Mouse (Mus musculus) intestine, embryonic 14.5 days (tissue): ENCODE measurements around the gene Ubap1l. TPM values are rescaled to one million over a fixed set of nuclear protein-coding genes. Genes with fewer than 3 reads are reported as not detected.

Source experiments
- ATAC-seq: fragments of 200-750 bp; cut with Nextera tagmentation; replicated peaks from 2 replicates; pipeline ENCODE4 v1.8.0; 2017; ENCODE audit warnings: low read depth, moderate number of reproducible peaks, moderate TSS enrichment, moderate library complexity; ENCODE audit not compliant: low FRiP score, low TSS enrichment
- DNase-seq: peaks from one replicate; pipeline ENCODE4 v3.0.0-alpha.2; 2018; ENCODE audit warnings: low spot score
- H3K27ac ChIP-seq: fragments of 300-500 bp; sonication (generic); 2 replicates; pipeline ENCODE4 v1.5.1; 2014; ENCODE audit warnings: low read depth, mild to moderate bottlenecking, control low read depth
- H3K27me3 ChIP-seq: fragments of 300-500 bp; sonication (generic); replicated peaks from 2 replicates; pipeline ENCODE4 v1.6.1; 2014; ENCODE audit warnings: low read length, control low read depth; ENCODE audit not compliant: control insufficient read depth, insufficient read depth
- H3K36me3 ChIP-seq: fragments of 300-500 bp; sonication (generic); 2 replicates; pipeline ENCODE4 v1.6.1; 2014; ENCODE audit warnings: low read length, control low read depth; ENCODE audit not compliant: control insufficient read depth, insufficient read depth
- H3K4me1 ChIP-seq: fragments of 300-500 bp; sonication (generic); replicated peaks from 2 replicates; pipeline ENCODE4 v1.6.1; 2014; ENCODE audit warnings: low read length, control low read depth, mixed read lengths; ENCODE audit not compliant: control insufficient read depth, insufficient read depth
- H3K4me2 ChIP-seq: fragments of 300-500 bp; sonication (generic); 2 replicates; pipeline ENCODE4 v1.6.1; 2014; ENCODE audit warnings: low read length
- H3K4me3 ChIP-seq: fragments of 300-500 bp; sonication (generic); 2 replicates; pipeline ENCODE4 v1.5.1; 2014; ENCODE audit warnings: low read depth, low read length, control low read depth, mixed read lengths
- H3K9ac ChIP-seq: fragments of 300-500 bp; sonication (generic); 2 replicates; pipeline ENCODE4 v1.6.1; 2014; ENCODE audit warnings: mild to moderate bottlenecking, low read length
- H3K9me3 ChIP-seq: fragments of 300-500 bp; sonication (generic); 2 replicates; pipeline ENCODE4 v1.6.1; 2016; ENCODE audit warnings: low read length, control low read depth; ENCODE audit not compliant: control insufficient read depth
- WGBS: fragments of 180-500 bp; shearing (Covaris S2); extraction: QIAGEN DNeasy Blood & Tissue Kit; methylation state at CpG from one replicate; pipeline ENCODE4 v1.1.7; 2014; 5-methylcytosine and 5-hydroxymethylcytosine counted together
- polyA plus RNA-seq: library from polyadenylated mRNA; unstranded; fragments of >200 nt; fragmentation: Nextera tagmentation; extraction: Ambion mirVana; gene quantifications from 2 replicates; pipeline ENCODE4 v1.2.1, GENCODE M21; 2014

Ubap1l gene
- polyA plus RNA-seq, 1 experiment from 2014 or later = 0.39 TPM

DNA sequence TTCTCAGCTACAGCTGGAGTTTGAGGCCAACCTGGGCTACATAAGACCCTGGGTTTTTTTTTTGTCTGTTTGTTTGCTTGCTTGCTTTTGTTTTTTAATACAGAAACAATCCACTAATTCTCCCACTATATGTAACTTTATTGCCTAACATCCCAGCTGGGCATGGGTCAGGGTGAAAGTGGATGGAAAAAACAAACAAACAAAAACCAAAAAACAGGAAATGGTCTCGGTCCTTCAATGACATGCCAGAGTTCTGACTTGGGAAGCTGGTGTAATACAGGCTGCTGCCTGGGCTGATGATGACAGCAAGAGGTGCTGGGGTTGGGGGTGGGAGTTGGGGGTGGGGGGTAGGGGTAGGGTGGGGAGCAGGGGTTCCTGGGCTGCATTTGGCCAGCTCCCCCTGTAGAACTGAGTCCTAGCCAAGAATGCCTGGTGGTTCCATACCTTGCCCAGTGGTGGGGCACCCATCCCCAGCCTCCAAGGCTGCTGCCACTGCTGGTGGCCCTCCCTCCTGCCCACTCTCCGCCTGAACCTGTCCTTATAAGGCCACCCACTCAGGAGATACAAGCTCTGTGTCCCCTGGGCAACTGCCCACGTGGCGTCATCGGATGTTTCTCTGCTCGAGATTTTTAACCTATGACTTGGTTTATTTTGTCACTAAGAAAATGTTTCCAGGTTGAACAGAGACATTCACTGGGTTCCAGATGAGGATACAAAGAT lies 21.4 kb downstream of the Ubap1l start:
- WGBS = 72% methylated on average over 6 of the region's 6 CpGs
- no peak overlapping the region for H3K27ac ChIP-seq
- H3K9ac ChIP-seq = no peak overlapping the region
- no peaks in the 10 kb centered on the region for H3K36me3 ChIP-seq
- H3K4me2 ChIP-seq = no peak overlapping the region
- H3K9me3 ChIP-seq = no peaks in the 10 kb centered on the region
- no peak for DNase-seq
- no peak for ATAC-seq
- H3K4me1 ChIP-seq = peaks cover 6% of the 10 kb centered on the region; the same call in 1 of the 2 replicates
- H3K27me3 ChIP-seq = peaks cover 84% of the 10 kb centered on the region
- no peak overlapping the region for H3K4me3 ChIP-seq

DNA sequence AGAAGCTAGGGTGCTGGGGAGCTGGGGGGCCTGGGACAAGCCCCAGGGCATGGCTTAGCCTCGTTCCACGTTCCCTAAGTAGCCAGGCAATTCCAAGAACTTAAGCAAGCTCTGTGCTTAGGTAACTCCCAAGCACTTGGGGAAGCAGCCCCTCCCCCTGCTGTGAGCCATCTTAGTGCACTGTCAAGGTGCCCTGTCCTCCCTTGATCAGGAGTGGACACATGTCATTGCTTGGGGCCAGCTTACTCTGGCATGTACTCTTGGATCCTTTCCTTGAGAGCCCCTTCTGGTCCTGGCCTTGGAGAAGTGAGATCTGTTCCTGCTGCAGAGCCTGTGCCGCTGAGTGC lies 21.9 kb downstream of the Ubap1l start:
- DNase-seq = no peak
- Histone ChIP-seq H3K4me3 (no peak overlapping the region), H3K27ac (no peak overlapping the region), H3K9me3 (no peaks in the 10 kb centered on the region), H3K36me3 (no peaks in the 10 kb centered on the region), H3K4me2 (no peak overlapping the region), H3K4me1 (peaks cover 6% of the 10 kb centered on the region; the same call in 1 of the 2 replicates), H3K27me3 (peaks cover 84% of the 10 kb centered on the region), H3K9ac (no peak overlapping the region)
- WGBS = 57% methylated on average over 3 of the region's 3 CpGs
- no peak for ATAC-seq

- H3K27me3 ChIP-seq = peaks cover 83% of the 10 kb centered on the region
- H3K4me3 ChIP-seq = no peak overlapping the region
- 39% methylated on average over 3 of the region's 3 CpGs for WGBS
- H3K4me2 ChIP-seq = no peak overlapping the region
- DNase-seq (no peak), ATAC-seq (no peak)
- H3K9me3 ChIP-seq = no peaks in the 10 kb centered on the region
- H3K4me1 ChIP-seq = peaks cover 6% of the 10 kb centered on the region; the same call in 1 of the 2 replicates
- no peak overlapping the region for H3K27ac ChIP-seq
- no peaks in the 10 kb centered on the region for H3K36me3 ChIP-seq
- no peak overlapping the region for H3K9ac ChIP-seq
These were observed 23.4 kb downstream of the Ubap1l start for GRCm38 (mm10) chr9:65384276-65384675.

- Histone ChIP-seq H3K4me1 (peaks cover 6% of the 10 kb centered on the region; the same call in 1 of the 2 replicates), H3K4me3 (no peak overlapping the region), H3K27ac (no peak overlapping the region), H3K4me2 (no peak overlapping the region), H3K27me3 (peaks cover 83% of the 10 kb centered on the region), H3K9me3 (no peaks in the 10 kb centered on the region), H3K9ac (no peak overlapping the region), H3K36me3 (no peaks in the 10 kb centered on the region)
- WGBS = 13% methylated on average over 8 of the region's 8 CpGs
- peak; percentile 50; the same call in 1 of the 2 replicates for ATAC-seq
- peak; percentile 75 for DNase-seq
These were observed 25.7 kb downstream of the Ubap1l start for GRCm38 (mm10) chr9:65386373-65387140.

DNA sequence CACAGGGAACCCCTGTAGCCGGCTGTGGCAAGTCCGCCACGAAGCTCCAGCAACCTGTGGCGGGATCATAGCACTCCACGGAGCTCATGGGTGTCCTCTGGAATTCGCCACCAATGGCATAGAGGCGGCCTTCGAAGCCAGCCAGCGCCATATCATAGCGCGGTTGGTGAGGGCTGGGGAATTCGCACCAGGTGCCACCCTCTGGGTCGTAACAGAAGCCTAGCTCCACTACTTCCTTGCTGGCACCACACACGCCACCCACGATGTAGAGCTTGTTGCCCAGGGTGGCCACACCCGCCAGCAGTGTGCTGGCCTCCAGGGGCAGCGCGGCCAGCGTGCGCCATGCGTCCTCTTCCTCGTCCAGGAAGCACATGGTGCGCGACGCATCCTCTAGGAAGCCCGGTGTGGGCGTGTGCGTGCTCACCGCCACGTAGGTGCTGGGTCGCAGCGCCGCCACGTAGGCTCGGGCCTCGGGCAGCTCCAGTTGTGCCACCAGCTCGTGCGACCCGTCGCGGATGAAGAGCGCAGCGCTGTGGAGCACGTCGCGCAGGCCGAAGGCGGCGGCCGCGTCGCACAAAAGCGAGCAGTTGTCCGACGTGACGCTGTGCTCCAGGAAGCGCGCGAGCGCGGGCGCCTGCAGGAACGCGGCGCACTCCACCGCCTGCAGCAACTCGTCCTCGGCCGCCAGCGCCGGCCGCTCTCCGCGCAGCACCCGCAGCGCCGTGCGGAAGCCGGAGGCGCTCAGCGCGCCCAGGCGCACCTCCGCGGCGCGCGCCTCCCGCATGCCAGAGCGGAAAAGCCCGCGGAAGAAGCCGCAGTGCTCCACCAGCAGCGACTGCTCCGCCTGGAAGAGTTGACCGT lies 30.1 kb downstream of the Ubap1l start:
- Histone ChIP-seq H3K27ac (no peak overlapping the region), H3K4me3 (peak overlapping the region; percentile 37), H3K4me1 (peaks cover 3% of the 10 kb centered on the region; the same call in 1 of the 2 replicates), H3K36me3 (no peaks in the 10 kb centered on the region), H3K27me3 (peaks cover 85% of the 10 kb centered on the region), H3K9me3 (no peaks in the 10 kb centered on the region), H3K4me2 (peak overlapping the region; percentile 55), H3K9ac (peak overlapping the region; percentile 12)
- peak; percentile 67 for DNase-seq
- ATAC-seq = peak; percentile 52
- 17% methylated on average over 78 of the region's 96 CpGs for whole genome bisulfite sequencing

GRCm38 (mm10) chr9:65391613-65391964 lies 30.7 kb downstream of the Ubap1l start, which contains the start of gene Kbtbd13:
TSS of gene Kbtbd13 (minus strand) at chr9:65391652.
- Histone ChIP-seq H3K4me3 (peak within 1 kb of the TSS; percentile 37), H3K27ac (no peak within 1 kb of the TSS), H3K36me3 (no peaks in the 10 kb centered on the region), H3K9ac (peak within 1 kb of the TSS; percentile 12), H3K27me3 (peaks cover 88% of the 10 kb centered on the region), H3K4me1 (no peaks in the 10 kb centered on the region; the same call in 1 of the 2 replicates), H3K4me2 (peak within 1 kb of the TSS; percentile 55), H3K9me3 (no peaks in the 10 kb centered on the region)
- 30% methylated on average over 8 of the region's 8 CpGs for WGBS
- DNase-seq = no peak
- no peak for ATAC-seq

GRCm38 (mm10) chr9:65392638-65393364 lies 32.0 kb downstream of the Ubap1l start:
- Histone ChIP-seq H3K4me2 (no peak overlapping the region), H3K27ac (no peak overlapping the region), H3K9me3 (no peaks in the 10 kb centered on the region), H3K36me3 (no peaks in the 10 kb centered on the region), H3K9ac (no peak overlapping the region), H3K27me3 (peaks cover 88% of the 10 kb centered on the region), H3K4me1 (no peaks in the 10 kb centered on the region; the same call in 1 of the 2 replicates), H3K4me3 (no peak overlapping the region)
- WGBS = 28% methylated on average over 6 of the region's 6 CpGs
- ATAC-seq (no peak), DNase-seq (peak; percentile 85)

- WGBS = 51% methylated on average over 2 of the region's 2 CpGs
- Histone ChIP-seq H3K4me3 (no peak overlapping the region), H3K27ac (no peak overlapping the region), H3K27me3 (peaks cover 89% of the 10 kb centered on the region), H3K4me1 (peaks cover 3% of the 10 kb centered on the region), H3K36me3 (no peaks in the 10 kb centered on the region), H3K9ac (no peak overlapping the region), H3K9me3 (no peaks in the 10 kb centered on the region), H3K4me2 (no peak overlapping the region)
- DNase-seq (no peak), ATAC-seq (no peak)
These were observed 32.8 kb downstream of the Ubap1l start for GRCm38 (mm10) chr9:65393606-65394005.
